Mouse (Mus musculus): ENCODE results near the gene Gpr39. TPM values are rescaled to one million over a fixed set of nuclear protein-coding genes. Genes with fewer than 3 reads are reported as not detected.

The Gpr39 gene
- total and polyA plus RNA-seq, 2 experiments: 3.7 to 5.2 TPM

DNA sequence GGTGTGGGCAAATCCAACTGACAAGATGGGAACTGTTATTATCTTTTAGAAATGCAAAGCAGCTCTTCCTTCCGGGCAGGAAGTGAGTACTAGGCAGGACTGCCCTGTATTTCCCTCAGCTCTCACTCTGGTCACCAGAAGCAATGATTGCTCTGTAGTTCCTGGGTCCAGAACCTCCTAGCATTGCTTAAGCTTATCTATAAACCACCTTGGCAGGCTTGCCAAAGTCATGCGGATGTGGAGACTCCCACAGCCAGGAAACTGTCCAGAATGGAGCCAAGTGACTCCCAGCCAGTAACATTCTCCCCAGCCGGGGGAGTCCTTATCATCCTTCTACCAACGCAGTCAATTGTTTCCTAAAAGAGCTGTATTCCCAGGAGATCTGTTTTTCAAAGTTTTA is 13.7 kb upstream of the Gpr39 start:
- WGBS: 32% methylated on average over 4 of the region's 4 CpGs
- DNase-seq (ENCODE audit: extremely low read depth, low read depth, low spot score): peak; percentile 31

GRCm38 (mm10) chr1:125665127-125665637 is 11.6 kb upstream of the Gpr39 start:
- Histone ChIP-seq H3K36me3 (ENCODE audit: control insufficient read depth, insufficient read depth, low read length) (no peaks in the 10 kb centered on the region), H3K27ac (replicated peaks; ENCODE audit: insufficient read depth, low read depth, low read length) (no peak overlapping the region), H3K27me3 (ENCODE audit: control insufficient read depth, insufficient read depth, low read length) (no peaks in the 10 kb centered on the region), H3K79me2 (ENCODE audit: control insufficient read depth, insufficient read depth, low read length) (no peaks in the 10 kb centered on the region), H3K9ac (ENCODE audit: low read depth, low read length) (no peak overlapping the region), H3K4me1 (ENCODE audit: control insufficient read depth, insufficient read depth, low read length) (no peaks in the 10 kb centered on the region), H3K4me3 (ENCODE audit: insufficient read depth, low read depth, low read length) (no peak overlapping the region)
- no peak for TF ChIP-seq POLR2A (IDR thresholded peaks at IDR 0.05; ENCODE audit: extremely low read depth, insufficient read depth, low read length)
- TF ChIP-seq CTCF (IDR thresholded peaks at IDR 0.05; ENCODE audit: low read depth, low read length): no peak
- WGBS: 79% methylated on average over 5 of the region's 5 CpGs
- DNase-seq (ENCODE audit: extremely low read depth, low read depth, low spot score): no peak

More for the DNA sequence above, 13.7 kb upstream of the Gpr39 start:
- TF ChIP-seq POLR2A (IDR thresholded peaks at IDR 0.05; ENCODE audit: extremely low read depth, insufficient read depth, low read length) (no peak), CTCF (IDR thresholded peaks at IDR 0.05; ENCODE audit: low read depth, low read length) (no peak)
- Histone ChIP-seq H3K79me2 (ENCODE audit: control insufficient read depth, insufficient read depth, low read length) (no peaks in the 10 kb centered on the region), H3K9ac (ENCODE audit: low read depth, low read length) (no peak overlapping the region), H3K27ac (replicated peaks; ENCODE audit: insufficient read depth, low read depth, low read length) (no peak overlapping the region), H3K27me3 (ENCODE audit: control insufficient read depth, insufficient read depth, low read length) (no peaks in the 10 kb centered on the region), H3K36me3 (ENCODE audit: control insufficient read depth, insufficient read depth, low read length) (no peaks in the 10 kb centered on the region), H3K4me3 (ENCODE audit: insufficient read depth, low read depth, low read length) (no peak overlapping the region), H3K4me1 (ENCODE audit: control insufficient read depth, insufficient read depth, low read length) (no peaks in the 10 kb centered on the region)

- Histone ChIP-seq H3K9ac (ENCODE audit: low read depth, low read length) (no peak overlapping the region), H3K4me1 (ENCODE audit: control insufficient read depth, insufficient read depth, low read length) (no peaks in the 10 kb centered on the region), H3K36me3 (ENCODE audit: control insufficient read depth, insufficient read depth, low read length) (no peaks in the 10 kb centered on the region), H3K79me2 (ENCODE audit: control insufficient read depth, insufficient read depth, low read length) (no peaks in the 10 kb centered on the region), H3K4me3 (ENCODE audit: insufficient read depth, low read depth, low read length) (no peak overlapping the region), H3K27ac (replicated peaks; ENCODE audit: insufficient read depth, low read depth, low read length) (no peak overlapping the region), H3K27me3 (ENCODE audit: control insufficient read depth, insufficient read depth, low read length) (no peaks in the 10 kb centered on the region)
- TF ChIP-seq CTCF (IDR thresholded peaks at IDR 0.05; ENCODE audit: low read depth, low read length) (peak; percentile 64), POLR2A (IDR thresholded peaks at IDR 0.05; ENCODE audit: extremely low read depth, insufficient read depth, low read length) (no peak)
- 77% methylated on average over 5 of the region's 5 CpGs for WGBS
- DNase-seq (ENCODE audit: extremely low read depth, low read depth, low spot score): no peak
These were observed 7.8 kb upstream of the Gpr39 start for GRCm38 (mm10) chr1:125669035-125669434.

DNA sequence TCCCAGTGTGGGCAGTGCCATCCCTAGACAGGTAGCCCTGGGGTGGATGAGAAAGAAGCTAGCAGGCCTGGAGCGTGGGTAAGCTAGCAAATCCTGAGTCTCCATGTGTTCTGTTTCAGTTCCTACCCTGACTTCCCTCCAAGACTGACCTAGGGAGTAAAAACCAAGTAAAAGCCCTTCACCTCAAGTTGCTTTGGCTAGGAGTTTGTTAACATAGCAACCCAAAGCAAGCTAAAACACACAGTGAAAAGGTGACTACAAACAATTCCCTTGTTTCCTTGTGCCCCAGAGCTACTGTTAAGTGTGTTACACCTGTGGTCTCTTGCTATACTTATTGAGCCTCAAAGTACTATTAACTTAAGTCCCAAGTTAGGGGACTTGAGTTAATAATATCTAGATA is 1.6 kb upstream of the Gpr39 start:
- WGBS: 80% methylated on average over 1 of the region's 1 CpGs
- TF ChIP-seq CTCF (IDR thresholded peaks at IDR 0.05; ENCODE audit: low read depth, low read length) (no peak), POLR2A (IDR thresholded peaks at IDR 0.05; ENCODE audit: extremely low read depth, insufficient read depth, low read length) (no peak)

DNA sequence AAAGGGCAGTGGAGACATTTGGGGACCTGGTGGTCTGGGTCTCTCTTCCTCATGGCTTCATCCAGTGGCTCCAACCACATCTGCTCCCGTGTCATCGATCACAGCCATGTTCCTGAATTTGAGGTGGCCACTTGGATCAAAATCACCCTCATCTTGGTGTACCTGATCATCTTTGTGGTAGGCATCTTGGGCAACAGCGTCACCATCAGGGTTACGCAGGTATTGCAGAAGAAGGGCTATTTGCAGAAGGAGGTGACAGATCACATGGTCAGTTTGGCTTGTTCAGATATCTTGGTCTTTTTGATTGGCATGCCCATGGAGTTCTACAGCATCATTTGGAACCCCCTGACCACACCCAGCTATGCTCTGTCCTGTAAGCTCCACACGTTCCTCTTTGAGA is 491 bp downstream of the Gpr39 start:
- peak; percentile 57 for DNase-seq (ENCODE audit: extremely low read depth, low read depth, low spot score)
- H3K9ac ChIP-seq (ENCODE audit: low read depth, low read length): peak overlapping the region; percentile 60

More for the DNA sequence above, 1.6 kb upstream of the Gpr39 start:
- peaks cover 3% of the 10 kb centered on the region; the same call in 1 of the 2 replicates for H3K79me2 ChIP-seq (ENCODE audit: control insufficient read depth, insufficient read depth, low read length)
- H3K9ac ChIP-seq (ENCODE audit: low read depth, low read length): no peak overlapping the region
- H3K36me3 ChIP-seq (ENCODE audit: control insufficient read depth, insufficient read depth, low read length): no peaks in the 10 kb centered on the region
- peaks cover 8% of the 10 kb centered on the region for H3K4me1 ChIP-seq (ENCODE audit: control insufficient read depth, insufficient read depth, low read length)
- H3K27me3 ChIP-seq (ENCODE audit: control insufficient read depth, insufficient read depth, low read length): no peaks in the 10 kb centered on the region
- H3K4me3 ChIP-seq (ENCODE audit: insufficient read depth, low read depth, low read length): no peak overlapping the region
- H3K27ac ChIP-seq (replicated peaks; ENCODE audit: insufficient read depth, low read depth, low read length): no peak overlapping the region
- DNase-seq (ENCODE audit: extremely low read depth, low read depth, low spot score): no peak

GRCm38 (mm10) chr1:125679522-125680077 is 2.8 kb downstream of the Gpr39 start:
- H3K27ac ChIP-seq (replicated peaks; ENCODE audit: insufficient read depth, low read depth, low read length): no peak overlapping the region
- peaks cover 8% of the 10 kb centered on the region for H3K4me1 ChIP-seq (ENCODE audit: control insufficient read depth, insufficient read depth, low read length)
- no peak overlapping the region for H3K9ac ChIP-seq (ENCODE audit: low read depth, low read length)
- no peaks in the 10 kb centered on the region for H3K36me3 ChIP-seq (ENCODE audit: control insufficient read depth, insufficient read depth, low read length)
- 49% methylated on average over 4 of the region's 4 CpGs for WGBS
- peaks cover 5% of the 10 kb centered on the region; the same call in 1 of the 2 replicates for H3K79me2 ChIP-seq (ENCODE audit: control insufficient read depth, insufficient read depth, low read length)
- no peak for TF ChIP-seq POLR2A (IDR thresholded peaks at IDR 0.05; ENCODE audit: extremely low read depth, insufficient read depth, low read length)
- TF ChIP-seq CTCF (IDR thresholded peaks at IDR 0.05; ENCODE audit: low read depth, low read length): no peak
- no peaks in the 10 kb centered on the region for H3K27me3 ChIP-seq (ENCODE audit: control insufficient read depth, insufficient read depth, low read length)
- peak; percentile 20 for DNase-seq (ENCODE audit: extremely low read depth, low read depth, low spot score)
- H3K4me3 ChIP-seq (ENCODE audit: insufficient read depth, low read depth, low read length): no peak overlapping the region

More for the DNA sequence above, 491 bp downstream of the Gpr39 start:
- peak; percentile 51 for TF ChIP-seq CTCF (IDR thresholded peaks at IDR 0.05; ENCODE audit: low read depth, low read length)
- TF ChIP-seq POLR2A (IDR thresholded peaks at IDR 0.05; ENCODE audit: extremely low read depth, insufficient read depth, low read length): no peak
- Histone ChIP-seq H3K79me2 (ENCODE audit: control insufficient read depth, insufficient read depth, low read length) (peaks cover 5% of the 10 kb centered on the region; the same call in 1 of the 2 replicates), H3K27ac (replicated peaks; ENCODE audit: insufficient read depth, low read depth, low read length) (peak overlapping the region; percentile 45), H3K4me3 (ENCODE audit: insufficient read depth, low read depth, low read length) (peak overlapping the region; percentile 45), H3K36me3 (ENCODE audit: control insufficient read depth, insufficient read depth, low read length) (no peaks in the 10 kb centered on the region), H3K27me3 (ENCODE audit: control insufficient read depth, insufficient read depth, low read length) (no peaks in the 10 kb centered on the region), H3K4me1 (ENCODE audit: control insufficient read depth, insufficient read depth, low read length) (peaks cover 8% of the 10 kb centered on the region)
- WGBS: 21% methylated on average over 5 of the region's 5 CpGs
